Mouse (Mus musculus) midbrain, embryonic 13.5 days (tissue): ENCODE measurements around the gene Cebpa. TPM values are rescaled to one million over a fixed set of nuclear protein-coding genes. Genes with fewer than 3 reads are reported as not detected.

Experiments used
- ATAC-seq: fragments of 200-750 bp; cut with Nextera tagmentation; 2 replicates; pipeline ENCODE4 v1.8.0; 2017; ENCODE audit warnings: mild to moderate bottlenecking, moderate TSS enrichment, moderate library complexity
- H3K27ac ChIP-seq: fragments of 300-500 bp; sonication (generic); 2 replicates; pipeline ENCODE4 v1.5.1; 2015; ENCODE audit warnings: inconsistent platforms, mild to moderate bottlenecking, moderate library complexity
- H3K27me3 ChIP-seq: fragments of 300-500 bp; sonication (generic); 2 replicates; pipeline ENCODE4 v1.6.1; 2015; ENCODE audit warnings: mild to moderate bottlenecking, inconsistent platforms
- H3K36me3 ChIP-seq: fragments of 300-500 bp; sonication (generic); 2 replicates; pipeline ENCODE4 v1.6.1; 2015; ENCODE audit warnings: mild to moderate bottlenecking, inconsistent platforms
- H3K4me1 ChIP-seq: fragments of 300-500 bp; sonication (generic); replicated peaks from 2 replicates; pipeline ENCODE4 v1.6.1; 2015; ENCODE audit warnings: inconsistent platforms
- H3K4me2 ChIP-seq: fragments of 300-500 bp; sonication (generic); replicated peaks from 2 replicates; pipeline ENCODE4 v1.6.1; 2015; ENCODE audit warnings: moderate library complexity, mild to moderate bottlenecking, inconsistent platforms
- H3K4me3 ChIP-seq: fragments of 300-500 bp; sonication (generic); replicated peaks from 2 replicates; pipeline ENCODE4 v1.5.1; 2015; ENCODE audit warnings: mild to moderate bottlenecking, inconsistent platforms
- H3K9ac ChIP-seq: fragments of 300-500 bp; sonication (generic); replicated peaks from 2 replicates; pipeline ENCODE4 v1.6.1; 2015; ENCODE audit warnings: mild to moderate bottlenecking, inconsistent platforms
- H3K9me3 ChIP-seq: fragments of 300-500 bp; sonication (generic); 2 replicates; pipeline ENCODE4 v1.6.1; 2016; ENCODE audit warnings: mild to moderate bottlenecking, inconsistent platforms
- WGBS: fragments of 180-500 bp; shearing (Covaris S2); methylation state at CpG from one replicate; pipeline ENCODE4 v1.1.7; 2015; 5-methylcytosine and 5-hydroxymethylcytosine counted together
- polyA plus RNA-seq: library from polyadenylated mRNA; unstranded; fragments of >200 nt; fragmentation: Nextera tagmentation; extraction: Ambion mirVana; gene quantifications from 2 replicates; pipeline ENCODE4 v1.2.1, GENCODE M21; 2015

The Cebpa gene
- polyA plus RNA-seq, 1 experiment from 2014 or later = 0.47 TPM

DNA sequence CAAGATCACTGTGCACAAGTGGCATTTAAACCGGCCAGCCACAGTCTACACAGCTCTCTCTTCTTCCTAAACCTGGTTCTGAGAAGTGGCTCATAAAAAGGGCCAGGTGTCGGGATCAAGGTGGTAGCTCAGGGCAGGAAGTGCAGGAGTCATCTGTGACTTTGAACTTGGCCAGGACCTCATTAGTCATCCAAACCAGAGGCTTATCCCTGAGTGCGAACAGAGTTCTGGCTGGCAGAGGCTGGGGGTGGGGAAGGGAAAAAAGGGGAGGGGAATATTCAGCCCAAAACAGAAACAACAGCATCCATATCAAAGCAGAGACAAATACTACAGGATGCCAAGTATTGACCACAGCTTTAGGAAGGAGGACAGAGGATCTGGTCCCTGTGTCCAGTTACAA lies 11.5 kb upstream of the Cebpa start:
- WGBS = 33% methylated on average over 3 of the region's 3 CpGs
- Histone ChIP-seq H3K9me3 (no peaks in the 10 kb centered on the region), H3K4me1 (no peaks in the 10 kb centered on the region), H3K27me3 (no peaks in the 10 kb centered on the region), H3K4me2 (no peak overlapping the region), H3K36me3 (no peaks in the 10 kb centered on the region), H3K9ac (no peak overlapping the region), H3K4me3 (no peak overlapping the region), H3K27ac (no peak overlapping the region)
- no peak for ATAC-seq

DNA sequence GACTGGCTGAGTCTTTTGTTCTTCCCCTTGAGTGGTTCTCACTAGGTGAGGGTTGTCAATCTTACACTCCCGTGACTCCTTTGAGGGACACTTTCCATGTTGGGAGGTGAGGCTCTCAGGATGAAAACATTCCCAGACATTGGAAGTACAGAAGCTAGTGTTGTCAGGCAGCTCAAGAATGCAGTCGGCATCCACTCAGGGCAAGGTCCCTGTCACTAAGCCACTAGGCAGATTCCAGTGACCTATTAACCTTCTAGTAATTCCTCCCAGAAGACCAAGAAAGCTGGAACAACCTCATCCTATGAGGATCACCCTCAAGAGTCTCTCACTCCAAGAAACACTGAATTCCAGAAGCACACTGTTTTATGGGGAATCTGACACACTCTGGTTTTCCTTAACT lies 11.0 kb upstream of the Cebpa start:
- Histone ChIP-seq H3K4me3 (no peak overlapping the region), H3K4me2 (no peak overlapping the region), H3K27ac (no peak overlapping the region), H3K4me1 (no peaks in the 10 kb centered on the region), H3K9me3 (no peaks in the 10 kb centered on the region), H3K9ac (no peak overlapping the region), H3K27me3 (0 out of 2 replicates have a peak, but pooled peaks cover 2% of the 10 kb centered on the region), H3K36me3 (no peaks in the 10 kb centered on the region)
- 13% methylated on average over 2 of the region's 2 CpGs for WGBS
- ATAC-seq = no peak

DNA sequence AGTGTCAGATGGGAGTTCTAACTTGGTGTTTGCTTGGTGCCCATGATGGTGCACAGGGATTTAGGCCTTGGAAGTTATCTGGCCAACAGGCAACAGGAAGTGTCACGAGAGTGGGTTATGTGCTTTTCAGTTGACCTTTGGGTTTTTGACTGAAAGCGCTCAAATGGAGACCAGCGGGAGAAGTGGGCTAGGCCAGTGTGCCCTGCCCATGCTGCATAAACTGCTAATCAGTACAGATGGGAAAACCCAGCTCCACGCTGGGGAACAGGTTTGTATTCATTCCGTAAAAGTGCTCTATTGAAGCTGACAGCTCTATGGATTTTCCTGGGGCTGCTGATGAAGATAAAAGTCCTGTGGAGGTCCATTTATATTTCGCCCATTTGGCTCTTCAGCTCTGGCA lies 10.4 kb upstream of the Cebpa start:
- 68% methylated on average over 6 of the region's 6 CpGs for WGBS
- Histone ChIP-seq H3K9me3 (no peaks in the 10 kb centered on the region), H3K4me3 (no peak overlapping the region), H3K4me2 (no peak overlapping the region), H3K27me3 (0 out of 2 replicates have a peak, but pooled peaks cover 3% of the 10 kb centered on the region), H3K9ac (no peak overlapping the region), H3K27ac (no peak overlapping the region), H3K36me3 (no peaks in the 10 kb centered on the region), H3K4me1 (no peaks in the 10 kb centered on the region)
- no peak for ATAC-seq

DNA sequence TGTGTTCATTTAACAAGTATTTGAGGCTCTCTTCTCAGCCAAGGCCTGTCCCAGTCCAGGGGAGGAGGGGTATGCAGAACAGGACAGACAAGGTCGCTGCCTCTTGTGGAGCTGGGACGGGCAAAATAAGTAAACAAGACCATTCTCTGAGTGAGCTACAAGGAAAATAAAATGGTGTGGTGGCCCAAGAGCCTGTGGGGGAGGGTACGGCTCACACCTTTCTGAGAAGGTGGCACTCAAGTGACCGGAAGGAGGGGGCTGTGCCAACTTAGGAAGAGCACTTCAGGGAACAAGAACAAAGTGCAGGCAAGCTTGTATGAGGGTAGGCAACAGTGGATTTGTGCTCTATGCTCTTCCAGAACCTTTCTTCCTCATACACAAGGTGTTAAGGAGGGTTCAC lies 6.0 kb upstream of the Cebpa start:
- Histone ChIP-seq H3K27ac (no peak overlapping the region), H3K27me3 (peaks cover 31% of the 10 kb centered on the region), H3K4me2 (no peak overlapping the region), H3K9me3 (no peaks in the 10 kb centered on the region), H3K4me1 (peaks cover 7% of the 10 kb centered on the region), H3K9ac (no peak overlapping the region), H3K4me3 (no peak overlapping the region), H3K36me3 (no peaks in the 10 kb centered on the region)
- 67% methylated on average over 4 of the region's 4 CpGs for WGBS
- ATAC-seq = no peak

DNA sequence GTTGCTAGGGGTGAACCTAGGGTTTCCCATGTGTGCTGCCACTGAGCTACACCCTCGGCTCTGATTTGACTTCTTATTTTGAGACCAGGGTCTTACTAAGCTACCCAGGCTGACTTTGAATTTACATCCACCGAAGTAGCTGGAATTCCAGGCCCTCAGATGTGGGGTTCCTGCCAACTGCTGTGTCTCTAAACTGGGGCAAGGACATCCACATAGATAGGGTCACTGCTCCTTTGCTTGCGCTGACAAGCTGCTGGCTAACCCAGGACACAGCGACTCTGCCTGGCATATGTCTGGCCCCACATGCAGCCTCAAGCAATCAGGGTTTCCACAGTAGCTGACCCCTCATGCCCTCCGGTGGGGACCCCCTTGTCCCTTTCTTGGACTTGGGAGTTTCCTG lies 5.4 kb upstream of the Cebpa start:
- H3K27ac ChIP-seq = no peak overlapping the region
- ATAC-seq = no peak

DNA sequence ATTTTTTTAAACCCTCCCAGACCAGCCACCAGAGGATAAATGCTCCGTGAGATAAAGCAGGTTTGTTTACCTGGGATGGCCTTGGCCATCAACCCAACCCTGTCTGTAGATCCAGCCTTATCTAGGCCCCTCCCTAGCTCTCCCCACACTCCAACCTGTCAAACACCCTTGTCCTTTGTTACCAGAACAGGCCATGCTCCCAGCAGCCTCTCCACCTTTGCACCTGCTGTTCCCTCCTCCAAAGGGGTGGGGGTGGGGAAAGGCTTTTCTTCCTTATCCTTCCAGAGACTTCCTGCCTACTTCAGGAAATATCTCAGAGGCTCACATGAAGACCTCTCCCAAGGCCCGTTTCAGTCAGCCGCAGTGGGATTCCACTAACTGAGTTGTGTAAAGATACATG lies 2.6 kb upstream of the Cebpa start:
- no peak for ATAC-seq
- WGBS = 61% methylated on average over 3 of the region's 3 CpGs
- no peak overlapping the region for H3K27ac ChIP-seq

More for the DNA sequence above, 5.4 kb upstream of the Cebpa start:
- Histone ChIP-seq H3K4me2 (no peak overlapping the region), H3K9me3 (no peaks in the 10 kb centered on the region), H3K4me1 (peaks cover 12% of the 10 kb centered on the region), H3K27me3 (peaks cover 36% of the 10 kb centered on the region), H3K9ac (no peak overlapping the region), H3K4me3 (no peak overlapping the region), H3K36me3 (no peaks in the 10 kb centered on the region)
- 80% methylated on average over 5 of the region's 5 CpGs for WGBS

DNA sequence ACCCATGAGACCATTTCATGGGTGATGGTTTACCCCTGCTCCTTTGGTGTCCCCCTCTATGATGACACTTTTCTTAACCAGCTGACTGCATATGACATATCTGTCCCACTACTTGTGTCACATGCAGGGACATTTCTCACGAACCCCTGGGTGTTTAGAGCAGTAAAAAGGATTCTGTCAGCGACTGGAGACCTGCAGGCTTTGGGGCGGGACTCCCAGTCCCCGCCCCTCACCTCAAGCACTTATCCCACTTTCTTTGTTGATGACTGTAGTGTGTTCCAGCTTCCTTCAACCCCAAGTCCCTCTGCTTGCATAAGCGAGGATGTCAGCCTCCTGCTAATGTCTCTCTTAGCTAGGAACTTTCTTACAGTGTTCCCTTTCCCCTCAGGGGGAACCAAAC lies 2.0 kb upstream of the Cebpa start:
- Histone ChIP-seq H3K9me3 (no peaks in the 10 kb centered on the region), H3K4me2 (no peak overlapping the region), H3K4me1 (peaks cover 30% of the 10 kb centered on the region), H3K9ac (no peak overlapping the region), H3K36me3 (no peaks in the 10 kb centered on the region), H3K27me3 (peaks cover 66% of the 10 kb centered on the region), H3K27ac (no peak overlapping the region), H3K4me3 (no peak overlapping the region)
- WGBS = 30% methylated on average over 5 of the region's 5 CpGs
- no peak for ATAC-seq

More for the DNA sequence above, 2.6 kb upstream of the Cebpa start:
- Histone ChIP-seq H3K4me1 (peaks cover 30% of the 10 kb centered on the region), H3K9ac (no peak overlapping the region), H3K4me2 (no peak overlapping the region), H3K36me3 (no peaks in the 10 kb centered on the region), H3K4me3 (no peak overlapping the region), H3K27me3 (peaks cover 61% of the 10 kb centered on the region), H3K9me3 (no peaks in the 10 kb centered on the region)

DNA sequence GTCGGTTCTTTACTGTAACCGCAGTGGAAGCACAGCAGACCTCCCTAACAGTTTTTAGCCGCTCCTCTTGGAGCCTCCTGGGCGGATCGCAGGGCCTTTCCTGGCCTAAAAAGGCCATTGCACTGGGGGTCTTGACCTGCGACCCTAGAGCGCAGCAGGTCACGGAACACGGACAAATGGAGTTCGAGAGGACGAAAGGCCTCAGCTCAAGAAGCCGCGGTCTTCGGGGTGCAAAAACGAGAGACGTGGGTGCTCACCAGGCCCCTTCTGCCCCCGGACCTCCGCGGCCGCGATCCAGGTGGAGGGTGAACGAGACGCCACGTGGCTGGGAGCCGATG lies 1.4 kb upstream of the Cebpa start:
- Histone ChIP-seq H3K9me3 (no peaks in the 10 kb centered on the region), H3K4me1 (peaks cover 30% of the 10 kb centered on the region), H3K9ac (peak overlapping the region; percentile 57; the same call in 1 of the 2 replicates), H3K27ac (no peak overlapping the region), H3K36me3 (no peaks in the 10 kb centered on the region), H3K27me3 (peaks cover 73% of the 10 kb centered on the region), H3K4me3 (peak overlapping the region; percentile 53), H3K4me2 (peak overlapping the region; percentile 98)
- WGBS = 1% methylated on average over 25 of the region's 25 CpGs
- ATAC-seq = no peak

DNA sequence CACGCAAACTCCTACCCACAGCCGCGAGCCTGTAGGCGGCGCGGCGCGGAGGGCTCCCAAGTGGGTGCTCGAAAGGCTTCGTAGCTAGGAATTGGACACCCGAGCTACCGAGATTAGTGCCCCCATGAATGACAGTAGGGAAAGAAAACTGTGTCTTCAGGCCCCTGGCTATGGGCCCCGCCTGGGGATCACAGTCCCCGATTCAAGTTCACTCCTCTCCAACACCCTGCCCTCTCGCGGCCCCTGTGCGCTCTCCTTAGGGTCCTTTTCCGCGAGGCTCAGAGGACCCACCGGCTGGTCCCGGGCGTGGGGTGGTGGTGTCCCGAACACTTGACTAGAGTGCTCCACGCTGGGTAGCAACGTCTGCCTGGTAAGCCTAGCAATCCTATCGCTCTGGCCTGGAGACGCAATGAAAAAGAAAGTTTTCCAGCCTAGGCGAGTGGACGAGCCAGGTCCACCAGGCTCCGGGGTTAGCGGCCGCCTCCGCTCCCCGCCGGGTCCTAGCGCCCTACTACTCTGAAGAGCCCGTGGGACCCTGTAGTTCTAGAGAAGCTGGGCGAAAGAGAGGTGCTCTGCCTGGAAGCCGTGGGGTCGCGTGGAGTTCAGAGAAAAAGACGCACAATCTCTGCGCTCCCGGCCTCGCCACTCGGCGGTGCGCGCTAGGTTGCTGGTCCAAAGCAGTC lies 853 bp upstream of the Cebpa start:
- WGBS = 0% methylated on average over 48 of the region's 49 CpGs

DNA sequence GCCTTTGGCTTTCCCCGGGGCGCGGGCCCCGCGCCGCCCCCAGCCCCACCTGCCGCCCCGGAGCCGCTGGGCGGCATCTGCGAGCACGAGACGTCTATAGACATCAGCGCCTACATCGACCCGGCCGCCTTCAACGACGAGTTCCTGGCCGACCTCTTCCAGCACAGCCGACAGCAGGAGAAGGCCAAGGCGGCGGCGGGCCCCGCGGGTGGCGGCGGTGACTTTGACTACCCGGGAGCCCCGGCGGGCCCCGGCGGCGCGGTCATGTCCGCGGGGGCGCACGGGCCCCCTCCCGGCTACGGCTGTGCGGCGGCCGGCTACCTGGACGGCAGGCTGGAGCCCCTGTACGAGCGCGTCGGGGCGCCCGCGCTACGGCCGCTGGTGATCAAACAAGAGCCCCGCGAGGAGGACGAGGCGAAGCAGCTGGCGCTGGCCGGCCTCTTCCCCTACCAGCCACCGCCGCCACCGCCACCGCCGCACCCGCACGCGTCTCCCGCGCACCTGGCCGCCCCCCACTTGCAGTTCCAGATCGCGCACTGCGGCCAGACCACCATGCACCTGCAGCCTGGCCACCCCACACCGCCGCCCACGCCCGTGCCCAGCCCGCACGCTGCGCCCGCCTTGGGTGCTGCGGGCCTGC lies 533 bp downstream of the Cebpa start:
- Histone ChIP-seq H3K27ac (no peak overlapping the region), H3K27me3 (peaks cover 80% of the 10 kb centered on the region), H3K4me1 (peaks cover 32% of the 10 kb centered on the region), H3K36me3 (no peaks in the 10 kb centered on the region), H3K9me3 (no peaks in the 10 kb centered on the region), H3K4me3 (peak overlapping the region; percentile 53), H3K4me2 (peak overlapping the region; percentile 98), H3K9ac (peak overlapping the region; percentile 57)
- 1% methylated on average over 56 of the region's 83 CpGs for WGBS
- peak; percentile 40 for ATAC-seq

More for the DNA sequence above, 853 bp upstream of the Cebpa start:
- Histone ChIP-seq H3K9ac (peak overlapping the region; percentile 57), H3K4me3 (peak overlapping the region; percentile 53), H3K27me3 (peaks cover 75% of the 10 kb centered on the region), H3K4me2 (peak overlapping the region; percentile 98), H3K36me3 (no peaks in the 10 kb centered on the region), H3K27ac (no peak overlapping the region), H3K4me1 (peaks cover 30% of the 10 kb centered on the region), H3K9me3 (no peaks in the 10 kb centered on the region)
- ATAC-seq = peak; percentile 57

DNA sequence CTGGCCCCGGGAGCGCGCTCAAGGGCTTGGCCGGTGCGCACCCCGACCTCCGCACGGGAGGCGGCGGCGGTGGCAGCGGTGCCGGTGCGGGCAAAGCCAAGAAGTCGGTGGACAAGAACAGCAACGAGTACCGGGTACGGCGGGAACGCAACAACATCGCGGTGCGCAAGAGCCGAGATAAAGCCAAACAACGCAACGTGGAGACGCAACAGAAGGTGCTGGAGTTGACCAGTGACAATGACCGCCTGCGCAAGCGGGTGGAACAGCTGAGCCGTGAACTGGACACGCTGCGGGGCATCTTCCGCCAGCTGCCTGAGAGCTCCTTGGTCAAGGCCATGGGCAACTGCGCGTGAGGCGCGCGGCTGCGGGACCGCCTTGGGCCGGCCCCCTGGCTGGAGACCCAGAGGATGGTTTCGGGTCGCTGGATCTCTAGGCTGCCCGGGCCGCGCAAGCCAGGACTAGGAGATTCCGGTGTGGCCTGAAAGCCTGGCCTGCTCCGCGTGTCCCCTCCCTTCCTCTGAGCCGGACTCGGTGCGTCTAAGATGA lies 1.1 kb downstream of the Cebpa start:
- ATAC-seq = no peak
- H3K4me3 ChIP-seq = peak overlapping the region; percentile 53

DNA sequence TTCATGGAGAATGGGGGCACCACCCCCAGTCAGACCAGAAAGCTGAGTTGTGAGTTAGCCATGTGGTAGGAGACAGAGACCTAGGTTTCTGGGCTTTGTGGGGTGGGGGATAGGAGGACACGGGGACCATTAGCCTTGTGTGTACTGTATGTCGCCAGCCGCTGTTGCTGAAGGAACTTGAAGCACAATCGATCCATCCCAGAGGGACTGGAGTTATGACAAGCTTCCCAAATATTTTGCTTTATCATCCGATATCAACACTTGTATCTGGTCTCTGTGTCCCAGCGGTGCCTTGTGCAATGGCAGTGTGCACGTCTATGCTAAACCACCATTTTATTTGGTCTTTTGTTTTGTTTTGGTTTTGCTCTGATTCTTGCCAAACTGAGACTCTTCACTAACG lies 2.1 kb downstream of the Cebpa start:
- Histone ChIP-seq H3K4me2 (peak overlapping the region; percentile 98; the same call in 1 of the 2 replicates), H3K36me3 (no peaks in the 10 kb centered on the region), H3K27ac (no peak overlapping the region), H3K4me3 (peak overlapping the region; percentile 53), H3K9me3 (no peaks in the 10 kb centered on the region), H3K9ac (no peak overlapping the region), H3K27me3 (peaks cover 75% of the 10 kb centered on the region), H3K4me1 (peaks cover 32% of the 10 kb centered on the region)
- 30% methylated on average over 8 of the region's 8 CpGs for WGBS
- no peak for ATAC-seq

More for the DNA sequence above, 1.1 kb downstream of the Cebpa start:
- Histone ChIP-seq H3K9me3 (no peaks in the 10 kb centered on the region), H3K27ac (no peak overlapping the region), H3K4me2 (peak overlapping the region; percentile 98), H3K27me3 (peaks cover 77% of the 10 kb centered on the region), H3K4me1 (peaks cover 32% of the 10 kb centered on the region), H3K9ac (peak overlapping the region; percentile 57), H3K36me3 (no peaks in the 10 kb centered on the region)
- WGBS = under 1% methylated on average over 51 of the region's 53 CpGs
